Mouse (Mus musculus): ENCODE data around the gene Fam120b. TPM values are rescaled to one million over a fixed set of nuclear protein-coding genes. Genes with fewer than 3 reads are reported as not detected.

Gene Fam120b
- total and polyA plus RNA-seq, 3 experiments: 17.2 to 19.5 (median 18.1) TPM

GRCm38 (mm10) chr17:15406576-15406975, 10.6 kb downstream of the Fam120b start:
- Histone ChIP-seq H3K27me3 (replicated peaks) (no peaks in the 10 kb centered on the region), H3K4me2 (ENCODE audit: insufficient read depth, low read depth, poor library complexity, severe bottlenecking) (no peak overlapping the region), H3K4me1 (ENCODE audit: control insufficient read depth in 1 of 2, insufficient read depth in 2 of 2) (no peaks in the 10 kb centered on the region), H3K9me3 (replicated peaks; ENCODE audit: low read length) (no peaks in the 10 kb centered on the region), H3K9ac (ENCODE audit: insufficient read depth, low read depth) (no peak overlapping the region), H3K4me3 (replicated peaks in 1 of 3; ENCODE audit: low read depth in 2 of 3, low read length in 2 of 3, poor library complexity in 1 of 3) (no peak overlapping the region), H3K36me3 (replicated peaks in 1 of 2; ENCODE audit: control insufficient read depth in 1 of 2, insufficient read depth in 1 of 2, low read length in 1 of 2) (peaks cover 58 to 91% of the 10 kb centered on the region in 2 experiments), H3K79me2 (replicated peaks; ENCODE audit: control insufficient read depth, extremely low read depth, insufficient read depth, poor library complexity, severe bottlenecking) (no peaks in the 10 kb centered on the region), H3K27ac (ENCODE audit: insufficient read depth, low read depth) (no peak overlapping the region)
- TF ChIP-seq NRF1 (IDR thresholded peaks at IDR 0.05; ENCODE audit: low read depth, low read length): no peak
- no peak for TF ChIP-seq RAD21 (IDR thresholded peaks at IDR 0.05; ENCODE audit: low read depth, low read length)
- no peak for TF ChIP-seq TCF12 (IDR thresholded peaks at IDR 0.05; ENCODE audit: low read depth, low read length)
- no peak for TF ChIP-seq ZNF384 (IDR thresholded peaks at IDR 0.05; ENCODE audit: low read depth, low read length)
- TF ChIP-seq KAT2A (IDR thresholded peaks at IDR 0.05; ENCODE audit: insufficient replicate concordance, low read length): no peak
- TF ChIP-seq HCFC1 (IDR thresholded peaks at IDR 0.05; ENCODE audit: low read depth, low read length): no peak
- no peak for TF ChIP-seq JUND (conservative IDR thresholded peaks at IDR 0.05; ENCODE audit: low read depth, low read length)
- TF ChIP-seq MAX (IDR thresholded peaks at IDR 0.05; ENCODE audit: low read length): no peak
- dilution Hi-C loops (cut with MboI; ENCODE audit: extremely low pct_ligation_motif_present, extremely low pct_unique_long_range_greater_than_20kb, low sequenced_read_pairs) (no loop called here), in situ Hi-C loops (cut with MboI; ENCODE audit: low pct_ligation_motif_present, low pct_unique_long_range_greater_than_20kb, low sequenced_read_pairs) (no loop called here)
- DNase-seq (ENCODE audit: extremely low read depth): no peak

- Histone ChIP-seq H3K27me3 (replicated peaks) (no peaks in the 10 kb centered on the region), H3K4me2 (ENCODE audit: insufficient read depth, low read depth, poor library complexity, severe bottlenecking) (no peak overlapping the region), H3K79me2 (replicated peaks; ENCODE audit: control insufficient read depth, extremely low read depth, insufficient read depth, poor library complexity, severe bottlenecking) (no peaks in the 10 kb centered on the region), H3K36me3 (replicated peaks in 1 of 2; ENCODE audit: control insufficient read depth in 1 of 2, insufficient read depth in 1 of 2, low read length in 1 of 2) (peaks cover 55 to 92% of the 10 kb centered on the region in 2 experiments), H3K9ac (ENCODE audit: insufficient read depth, low read depth) (no peak overlapping the region), H3K4me3 (replicated peaks in 1 of 3; ENCODE audit: low read depth in 2 of 3, low read length in 2 of 3, poor library complexity in 1 of 3) (no peak overlapping the region), H3K9me3 (replicated peaks; ENCODE audit: low read length) (no peaks in the 10 kb centered on the region), H3K27ac (ENCODE audit: insufficient read depth, low read depth) (no peak overlapping the region), H3K4me1 (ENCODE audit: control insufficient read depth in 1 of 2, insufficient read depth in 2 of 2) (no peaks in the 10 kb centered on the region)
- TF ChIP-seq RAD21 (IDR thresholded peaks at IDR 0.05; ENCODE audit: low read depth, low read length) (no peak), MYC (IDR thresholded peaks at IDR 0.05; ENCODE audit: low read depth, low read length) (no peak), ZMIZ1 (IDR thresholded peaks at IDR 0.05; ENCODE audit: low read depth, low read length) (no peak), TBP (conservative IDR thresholded peaks at IDR 0.05; ENCODE audit: low read depth, low read length) (no peak), MAFK (IDR thresholded peaks at IDR 0.05; ENCODE audit: insufficient replicate concordance, low read length) (no peak), MXI1 (IDR thresholded peaks at IDR 0.05; ENCODE audit: low read depth, low read length) (no peak), ELF1 (IDR thresholded peaks at IDR 0.05; ENCODE audit: low read depth, low read length) (no peak), MAX (IDR thresholded peaks at IDR 0.05; ENCODE audit: low read length) (no peak), RCOR1 (conservative IDR thresholded peaks at IDR 0.05; ENCODE audit: low read depth, low read length) (no peak), CHD2 (IDR thresholded peaks at IDR 0.05; ENCODE audit: low read length) (no peak), POLR2AphosphoS2 (IDR thresholded peaks at IDR 0.05; ENCODE audit: low read depth, low read length) (no peak), ZC3H11A (IDR thresholded peaks at IDR 0.05; ENCODE audit: low read depth, low read length) (no peak), JUND (conservative IDR thresholded peaks at IDR 0.05; ENCODE audit: low read depth, low read length) (no peak), E2F4 (IDR thresholded peaks at IDR 0.05; ENCODE audit: insufficient replicate concordance, low read depth, low read length) (no peak), ZNF384 (IDR thresholded peaks at IDR 0.05; ENCODE audit: low read depth, low read length) (no peak), GABPA (IDR thresholded peaks at IDR 0.05; ENCODE audit: insufficient replicate concordance, low read depth, low read length) (no peak), PAX5 (IDR thresholded peaks at IDR 0.05; ENCODE audit: low read length) (no peak)
- no peak for DNase-seq (ENCODE audit: extremely low read depth)
- dilution Hi-C loops (cut with MboI; ENCODE audit: extremely low pct_ligation_motif_present, extremely low pct_unique_long_range_greater_than_20kb, low sequenced_read_pairs): no loop called here
- in situ Hi-C loops (cut with MboI; ENCODE audit: low pct_ligation_motif_present, low pct_unique_long_range_greater_than_20kb, low sequenced_read_pairs): no loop called here
These were observed 13.3 kb downstream of the Fam120b start for GRCm38 (mm10) chr17:15409261-15409660.
